ENCODE assay signal across 13 mouse cellular contexts in genomic region chr9:43482101-43483090, GRCm38 (mm10).
A peak's percentile ranks its signal among the peaks of the same experiment; 100 is the strongest.
DNase-seq lines count a peak whose midpoint lies in the region; ATAC-seq and TF ChIP-seq lines count a peak whose summit lies in the region.
"Had no signal": no experiment of that assay in that cellular context is flagged by ENCODE, and none has a peak within 500 bp of the region (broad histone marks: within the 10 kb centered on the region; RNA-seq: fewer than 3 reads in every experiment).

No protein-coding gene starts in this region.

- 45% methylated on average over 11 of the region's 11 CpGs for WGBS in hindbrain, postnatal 0 days
- WGBS in hindbrain, embryonic 12.5 days = 78% methylated on average over 11 of the region's 11 CpGs

- no peaks in the 10 kb centered on the region; the same call in 1 of the 2 replicates for H3K9me3 ChIP-seq in hindbrain, postnatal 0 days (ENCODE audit: low read length)
- peaks cover 3% of the 10 kb centered on the region; the same call in 1 of the 2 replicates for H3K9me3 ChIP-seq in hindbrain, embryonic 12.5 days (replicated peaks)
- H3K9me3 ChIP-seq: hindbrain, embryonic 10.5 days; kidney, embryonic 15.5 days had no signal

- peak; percentile 45 for DNase-seq in hindbrain, postnatal 0 days (ENCODE audit: low spot score)
- peak; percentile 60 to 72 for DNase-seq in gastrocnemius, postnatal 36 days
- DNase-seq in layer of hippocampus, adult 9-10 months (ENCODE audit: low spot score) = peak; percentile 26
- DNase-seq in skeletal muscle tissue, adult 2 months (ENCODE audit: low read depth, low spot score) = peak; percentile 90
- no peak for DNase-seq in spleen, postnatal 14 days (ENCODE audit: low spot score in 2 of 2)
- DNase-seq in lung, postnatal 25 days (ENCODE audit: low spot score) = no peak
- DNase-seq: spleen, adult 18-20 months; thymus, postnatal 25 days had no signal

- H3K4me3 ChIP-seq in hindbrain, postnatal 0 days (ENCODE audit: low read length) = no peak overlapping the region
- H3K4me3 ChIP-seq in hindbrain, embryonic 12.5 days = no peak overlapping the region
- H3K4me3 ChIP-seq: hindbrain, embryonic 10.5 days; kidney, embryonic 15.5 days; megakaryocyte, embryonic 14.5 days; neural tube, embryonic 12.5 days had no signal

- intact Hi-C loops in gastrocnemius, postnatal 36 days (cut with DNase I) = loop anchor here (5.0 kb wide), 1 partner anchor 65 kb away; no protein-coding TSS in a partner anchor

- ATAC-seq in hindbrain, postnatal 0 days = no peak
- no peak for ATAC-seq in hindbrain, embryonic 12.5 days (ENCODE audit: low FRiP score)

- H3K4me2 ChIP-seq in hindbrain, postnatal 0 days (ENCODE audit: low read depth, low read length) = no peak overlapping the region
- H3K4me2 ChIP-seq in hindbrain, embryonic 12.5 days (replicated peaks) = no peak overlapping the region
- H3K4me2 ChIP-seq: kidney, embryonic 15.5 days; neural tube, embryonic 12.5 days had no signal

- H3K9ac ChIP-seq in hindbrain, postnatal 0 days (replicated peaks; ENCODE audit: low read length) = no peak overlapping the region
- H3K9ac ChIP-seq in hindbrain, embryonic 12.5 days = no peak overlapping the region
- H3K9ac ChIP-seq: kidney, embryonic 15.5 days; neural tube, embryonic 12.5 days had no signal

- H3K27ac ChIP-seq in hindbrain, postnatal 0 days = no peak overlapping the region
- no peak overlapping the region for H3K27ac ChIP-seq in hindbrain, embryonic 12.5 days
- H3K27ac ChIP-seq: hindbrain, embryonic 10.5 days; kidney, embryonic 15.5 days; neural tube, embryonic 12.5 days had no signal

- TF ChIP-seq CTCF in hindbrain, postnatal 0 days (IDR thresholded peaks at IDR 0.05; ENCODE audit: low read depth) = no peak

- no peaks in the 10 kb centered on the region for H3K27me3 ChIP-seq in hindbrain, postnatal 0 days (ENCODE audit: insufficient read depth, low read length)
- peaks cover 4% of the 10 kb centered on the region; the same call in 1 of the 2 replicates for H3K27me3 ChIP-seq in hindbrain, embryonic 12.5 days
- H3K27me3 ChIP-seq: neural tube, embryonic 12.5 days had no signal

- H3K4me1 ChIP-seq in hindbrain, postnatal 0 days (ENCODE audit: insufficient read depth, low read length) = 0 out of 2 replicates have a peak, but pooled peaks cover 2% of the 10 kb centered on the region
- peaks cover 5% of the 10 kb centered on the region; the same call in 1 of the 2 replicates for H3K4me1 ChIP-seq in hindbrain, embryonic 12.5 days
- H3K4me1 ChIP-seq: megakaryocyte, embryonic 14.5 days; neural tube, embryonic 12.5 days had no signal

- no peaks in the 10 kb centered on the region for H3K36me3 ChIP-seq in hindbrain, postnatal 0 days (ENCODE audit: insufficient read depth, low read length)
- no peaks in the 10 kb centered on the region for H3K36me3 ChIP-seq in hindbrain, embryonic 12.5 days
- H3K36me3 ChIP-seq: hindbrain, embryonic 10.5 days; kidney, embryonic 15.5 days; neural tube, embryonic 12.5 days had no signal

Comparison
In these comparisons a context has a peak if more than half of its experiments do, and no peak if none do; other contexts are left out.
1. DNase-seq: peak in hindbrain, postnatal 0 days (single experiment), gastrocnemius, postnatal 36 days (2 of 2), layer of hippocampus, adult 9-10 months (single experiment) and skeletal muscle tissue, adult 2 months (single experiment); none in spleen, postnatal 14 days (0 of 2) and lung, postnatal 25 days (single experiment).